Mouse (Mus musculus) lung, postnatal 0 days (tissue): ENCODE measurements around the gene Ptpn18.

ENCODE experiments used
- CTCF ChIP-seq: IDR thresholded peaks from 2 replicates; pipeline ENCODE4 v1.5.1; 2016; ENCODE audit warnings: antibody characterized with exemption, mild to moderate bottlenecking
- EP300 ChIP-seq: IDR thresholded peaks from 2 replicates; pipeline ENCODE4 v1.6.1; 2016; ENCODE audit warnings: antibody characterized with exemption, mild to moderate bottlenecking, control low read depth

- TF ChIP-seq CTCF (no peak), EP300 (no peak)
Measured at GRCm38 (mm10) chr1:34502991-34503390, 43.4 kb downstream of the Ptpn18 start.
